Mouse (Mus musculus) cerebellum, postnatal 25 days (tissue): Measurements from ENCODE around the gene Slc27a5.

Source experiments
- DNase-seq, 2 experiments: peaks; one replicate each; pipeline ENCODE4 v3.0.0; 2021; ENCODE audit warnings: mixed read lengths in 2 of 2

The Slc27a5 gene

GRCm38 (mm10) chr7:13023928-13024731 is 26.1 kb upstream of the Slc27a5 start:
- peak; percentile 97 to 99 for DNase-seq

GRCm38 (mm10) chr7:13022773-13023535 is 25.0 kb upstream of the Slc27a5 start:
- DNase-seq: peak; percentile 38 to 64

- DNase-seq: no peak
These were observed 17.2 kb upstream of the Slc27a5 start for GRCm38 (mm10) chr7:13015217-13015616.

- no peak for DNase-seq
These were observed 16.4 kb upstream of the Slc27a5 start for GRCm38 (mm10) chr7:13014275-13014839.

- no peak for DNase-seq
These were observed 15.7 kb upstream of the Slc27a5 start for GRCm38 (mm10) chr7:13013671-13014070.

GRCm38 (mm10) chr7:13010005-13010908 is 12.3 kb upstream of the Slc27a5 start, which contains the start of gene Zbtb45:
Zbtb45 (minus strand) TSS chr7:13010034.
- DNase-seq: peak in 1 of 2 experiments; percentile 34

- peak; percentile 93 to 95 for DNase-seq
These were observed 11.4 kb upstream of the Slc27a5 start for GRCm38 (mm10) chr7:13009143-13010004.

- peak in 1 of 2 experiments; percentile 32 for DNase-seq
These were observed 9.5 kb upstream of the Slc27a5 start for GRCm38 (mm10) chr7:13007341-13008092.

GRCm38 (mm10) chr7:13006531-13006930 is 8.5 kb upstream of the Slc27a5 start:
- no peak for DNase-seq

- DNase-seq: peak; percentile 43 to 61
These were observed 8.0 kb upstream of the Slc27a5 start for GRCm38 (mm10) chr7:13006011-13006410.

GRCm38 (mm10) chr7:13003380-13003779 is 5.4 kb upstream of the Slc27a5 start:
- no peak for DNase-seq

GRCm38 (mm10) chr7:13001584-13001983 is 3.6 kb upstream of the Slc27a5 start:
- no peak for DNase-seq

- DNase-seq: no peak
These were observed 859 bp upstream of the Slc27a5 start, which contains the start of gene Trim28 for GRCm38 (mm10) chr7:12998851-12999250. Trim28 (plus strand) TSS chr7:12999114.

- DNase-seq: no peak
These were observed 762 bp downstream of the Slc27a5 start for GRCm38 (mm10) chr7:12997230-12997629.

GRCm38 (mm10) chr7:12995862-12996261 is 2.1 kb downstream of the Slc27a5 start:
- no peak for DNase-seq

- no peak for DNase-seq
These were observed 4.8 kb downstream of the Slc27a5 start for GRCm38 (mm10) chr7:12993148-12993547.

GRCm38 (mm10) chr7:12992222-12992621 is 5.8 kb downstream of the Slc27a5 start:
- DNase-seq: peak in 1 of 2 experiments; percentile 47

GRCm38 (mm10) chr7:12987409-12988189 is 10.4 kb downstream of the Slc27a5 start:
- DNase-seq: no peak

GRCm38 (mm10) chr7:12986906-12987305 is 11.1 kb downstream of the Slc27a5 start:
- no peak for DNase-seq

GRCm38 (mm10) chr7:12985724-12986123 is 12.3 kb downstream of the Slc27a5 start:
- no peak for DNase-seq
